Mouse (Mus musculus) heart, adult 8-10 months (tissue): Measurements from ENCODE around the gene Aldh3b3. TPM values are rescaled to one million over a fixed set of nuclear protein-coding genes. Genes with fewer than 3 reads are reported as not detected.

Experiments used
- DNase-seq: peaks from one replicate; pipeline ENCODE4 v3.0.0; 2022; ENCODE audit warnings: low spot score
- total RNA-seq, 4 experiments: library from RNA; stranded (reverse); gene quantifications; 2 replicates each; pipeline ENCODE4 v1.2.4; 2022

Aldh3b3 gene
- total RNA-seq, 4 experiments from 2014 or later: 0.35 to 1.2 (median 0.55) TPM

- no peak for DNase-seq
Observed at GRCm38 (mm10) chr19:4001752-4002151, 43.3 kb downstream of the Aldh3b3 start.

- no peak for DNase-seq
Observed at GRCm38 (mm10) chr19:4003112-4003511, 44.7 kb downstream of the Aldh3b3 start, which contains the start of gene Doc2g. Gene Doc2g, plus strand, starts transcription at chr19:4003313.

GRCm38 (mm10) chr19:4003641-4004040 lies 45.2 kb downstream of the Aldh3b3 start:
- no peak for DNase-seq

GRCm38 (mm10) chr19:4004331-4004730 lies 45.9 kb downstream of the Aldh3b3 start:
- DNase-seq: no peak

GRCm38 (mm10) chr19:4005091-4005490 lies 46.6 kb downstream of the Aldh3b3 start:
- DNase-seq: no peak

- DNase-seq: no peak
Observed at GRCm38 (mm10) chr19:4005971-4006370, 47.5 kb downstream of the Aldh3b3 start.

GRCm38 (mm10) chr19:4011086-4011485 lies 52.6 kb downstream of the Aldh3b3 start:
- no peak for DNase-seq

- peak; percentile 99 for DNase-seq
Observed at GRCm38 (mm10) chr19:4012432-4013022, 54.1 kb downstream of the Aldh3b3 start, which contains the start of gene Ndufv1. Gene Ndufv1, minus strand, starts transcription at chr19:4012806.

GRCm38 (mm10) chr19:4013066-4013465 lies 54.6 kb downstream of the Aldh3b3 start:
- DNase-seq: no peak

GRCm38 (mm10) chr19:4014802-4015201 lies 56.4 kb downstream of the Aldh3b3 start:
- no peak for DNase-seq

GRCm38 (mm10) chr19:4015635-4016034 lies 57.2 kb downstream of the Aldh3b3 start:
- DNase-seq: no peak

- no peak for DNase-seq
Observed at GRCm38 (mm10) chr19:4017921-4018587, 59.6 kb downstream of the Aldh3b3 start.

- peak; percentile 90 for DNase-seq
Observed at GRCm38 (mm10) chr19:4018743-4019583, 60.5 kb downstream of the Aldh3b3 start.

Other genes with a start within 250 kb of the Aldh3b3 start
- 10 to 100 TPM; 23.7 to 29.4 (median 28.2) TPM for gene Kmt5b, start 191.2 kb upstream of the Aldh3b3 start, total RNA-seq
- gene Chka, start 106.9 kb upstream of the Aldh3b3 start, total RNA-seq: 10 to 100 TPM in 1 of 4 experiments, 1 to 10 TPM in 3; 8.3 to 10.4 (median 8.7) TPM
- gene Tcirg1, start 51.5 kb upstream of the Aldh3b3 start, total RNA-seq: 10 to 100 TPM in 2 of 4 experiments, 1 to 10 TPM in 2; 8.5 to 13.9 (median 9.3) TPM
- gene Ndufs8, start 45.9 kb upstream of the Aldh3b3 start, total RNA-seq: 100 to 1,000 TPM; 481 to 543 (median 507) TPM
- 1 to 10 TPM in 3 of 4 experiments, under 1 TPM in 1; 0.76 to 2.2 (median 1.6) TPM for gene Aldh3b1, start 28.8 kb upstream of the Aldh3b3 start, total RNA-seq
- 10 to 100 TPM; 11.1 to 19.2 (median 13.7) TPM for gene Unc93b1, start 23.5 kb upstream of the Aldh3b3 start, total RNA-seq
- under 1 TPM in 2 of 4 experiments, not detected in 2; 0.19 to 0.23 TPM for gene Aldh3b2, start 13.7 kb downstream of the Aldh3b3 start, total RNA-seq
- gene Acy3, start 27.9 kb downstream of the Aldh3b3 start, total RNA-seq: 10 to 100 TPM; 24.2 to 32.4 (median 28.4) TPM
- not detected for gene Tbx10, start 34.1 kb downstream of the Aldh3b3 start, total RNA-seq
- gene Nudt8, start 41.9 kb downstream of the Aldh3b3 start, total RNA-seq: 100 to 1,000 TPM; 134 to 165 (median 153) TPM
- gene Gm49405, start 42.0 kb downstream of the Aldh3b3 start, total RNA-seq: 1 to 10 TPM in 1 of 4 experiments, under 1 TPM in 3; 0.69 to 1.6 (median 0.81) TPM
- 100 to 1,000 TPM; 255 to 281 (median 261) TPM for gene Doc2g, start 44.7 kb downstream of the Aldh3b3 start, total RNA-seq
- 1,000 to 10,000 TPM; 1,087 to 1,207 (median 1,176) TPM for gene Ndufv1, start 54.2 kb downstream of the Aldh3b3 start, total RNA-seq
- 100 to 1,000 TPM; 355 to 468 (median 390) TPM for gene Gstp1, start 79.3 kb downstream of the Aldh3b3 start, total RNA-seq
- 100 to 1,000 TPM; 131 to 147 (median 142) TPM for gene Gstp2, start 87.4 kb downstream of the Aldh3b3 start, total RNA-seq
- gene Gstp3, start 100.9 kb downstream of the Aldh3b3 start, total RNA-seq: not detected
- gene Cabp2, start 122.9 kb downstream of the Aldh3b3 start, total RNA-seq: not detected
- gene Cdk2ap2, start 138.5 kb downstream of the Aldh3b3 start, total RNA-seq: 10 to 100 TPM; 33.6 to 43.4 (median 39.5) TPM
- 10 to 100 TPM; 17.0 to 22.1 (median 18.3) TPM for gene Pitpnm1, start 141.4 kb downstream of the Aldh3b3 start, total RNA-seq
- 10 to 100 TPM; 65.9 to 79.6 (median 70.7) TPM for gene Aip, start 167.2 kb downstream of the Aldh3b3 start, total RNA-seq
- not detected for gene Gpr152, start 181.1 kb downstream of the Aldh3b3 start, total RNA-seq
- not detected for gene Cabp4, start 185.4 kb downstream of the Aldh3b3 start, total RNA-seq
- gene Coro1b, start 190.0 kb downstream of the Aldh3b3 start, total RNA-seq: 10 to 100 TPM; 34.9 to 55.9 (median 42.8) TPM
- 1 to 10 TPM in 3 of 4 experiments, under 1 TPM in 1; 0.73 to 2.4 (median 1.3) TPM for gene Ptprcap, start 195.0 kb downstream of the Aldh3b3 start, total RNA-seq
- gene Rps6kb2, start 204.7 kb downstream of the Aldh3b3 start, total RNA-seq: 10 to 100 TPM; 15.6 to 17.9 (median 17.0) TPM
- gene Carns1, start 216.8 kb downstream of the Aldh3b3 start, total RNA-seq: 10 to 100 TPM; 28.3 to 37.5 (median 30.5) TPM
- 10 to 100 TPM in 2 of 4 experiments, 1 to 10 TPM in 2; 8.6 to 19.6 (median 12.4) TPM for gene Tbc1d10c, start 232.6 kb downstream of the Aldh3b3 start, total RNA-seq
- gene Ppp1ca, start 233.4 kb downstream of the Aldh3b3 start, total RNA-seq: 100 to 1,000 TPM; 261 to 310 (median 281) TPM
- gene Rad9a, start 243.0 kb downstream of the Aldh3b3 start, total RNA-seq: 1 to 10 TPM; 5.3 to 6.2 (median 5.6) TPM